9 mouse cellular contexts compared by ENCODE assay signal in the genomic region with DNA sequence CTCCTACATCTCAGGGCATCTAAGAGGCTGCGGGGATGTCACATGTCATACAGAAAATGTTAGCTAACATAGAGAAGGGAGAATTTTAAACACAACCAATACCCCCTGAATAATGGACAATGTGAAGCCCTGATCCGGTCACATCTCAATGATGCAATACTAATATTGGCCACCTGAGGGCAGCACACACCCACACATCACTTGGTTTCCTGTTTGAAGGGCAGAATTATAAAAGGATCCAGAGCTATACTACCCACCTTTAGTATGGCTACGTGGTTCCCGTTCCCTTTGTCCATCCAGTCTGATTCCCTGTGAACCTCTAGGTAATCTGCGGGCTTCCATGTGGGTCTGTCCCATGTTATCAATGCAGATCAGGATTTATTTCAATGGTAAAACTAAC. TPM values are rescaled to one million over a fixed set of nuclear protein-coding genes. Genes with fewer than 3 reads are reported as not detected.
DNase-seq lines count a peak whose midpoint lies in the region; ATAC-seq and TF ChIP-seq lines count a peak whose summit lies in the region.
"Had no signal": no experiment of that assay in that cellular context is flagged by ENCODE, and none has a peak within 500 bp of the region (broad histone marks: within the 10 kb centered on the region; RNA-seq: fewer than 3 reads in every experiment).

No protein-coding gene starts in this region.

- peak; percentile 37 to 88 for DNase-seq in adrenal gland, adult (ENCODE audit: inconsistent age in 2 of 2, low spot score in 1 of 2)
- no peak for DNase-seq in adrenal gland, adult 8-10 months
- DNase-seq in R1 (ENCODE audit: low read depth, low spot score): peak; percentile 56
- peak; percentile 52 to 84 for DNase-seq in cerebellum, postnatal 4 days (ENCODE audit: low spot score in 2 of 2)
- peak; percentile 63 for DNase-seq in gastrocnemius, postnatal 10 days
- peak; percentile 50 to 86 for DNase-seq in layer of hippocampus, adult 2 months (ENCODE audit: low spot score in 2 of 2)
- peak; percentile 75 to 86 for DNase-seq in right cerebral cortex, postnatal 10 days (ENCODE audit: low spot score in 2 of 2)

- H3K27ac ChIP-seq in layer of hippocampus, adult 2 months: no peak overlapping the region
- H3K27ac ChIP-seq: limb, embryonic 13.5 days had no signal

- TF ChIP-seq CTCF in layer of hippocampus, adult 2 months (conservative IDR thresholded peaks at IDR 0.05): peak; percentile 95

- ATAC-seq in megakaryocyte, adult 5-6 weeks (ENCODE audit: poor library complexity, severe bottlenecking): peak; percentile 56; the same call in 1 of the 2 replicates

- H3K4me3 ChIP-seq in layer of hippocampus, adult 2 months: no peak overlapping the region
- H3K4me3 ChIP-seq: limb, embryonic 13.5 days had no signal

RNA-seq across cellular contexts. Expression of gene Slc6a11, which starts 41.4 kb away (rescaled TPM):
- under 1 TPM; 0.12 to 0.31 (median 0.18) TPM for total RNA-seq in adrenal gland, adult 8-10 months (2022)
- total RNA-seq in gastrocnemius, postnatal 10 days (2021): under 1 TPM; 0.52 to 0.61 TPM
- 10 to 100 TPM; 86.7 to 88.2 TPM for total RNA-seq in layer of hippocampus, adult 2 months (2021)
- not detected in 2 replicates for total RNA-seq in megakaryocyte, adult 5-6 weeks (2015)
- not detected in 2 replicates for total RNA-seq in megakaryocyte, adult 5-6 weeks (2017)

RNA-seq across cellular contexts. Expression of gene Atp2b2, which starts 47.2 kb away (rescaled TPM):
- 10 to 100 TPM in 2 of 4 experiments, 1 to 10 TPM in 2; 6.9 to 13.6 (median 10.4) TPM for total RNA-seq in adrenal gland, adult 8-10 months (2022)
- under 1 TPM; 0.82 to 0.84 TPM for total RNA-seq in gastrocnemius, postnatal 10 days (2021)
- 100 to 1,000 TPM; 330 to 337 TPM for total RNA-seq in layer of hippocampus, adult 2 months (2021)
- total RNA-seq in megakaryocyte, adult 5-6 weeks (2015): not detected in 2 replicates
- not detected in 2 replicates for total RNA-seq in megakaryocyte, adult 5-6 weeks (2017)

Comparison
In these comparisons a context has a peak if more than half of its experiments do, and no peak if none do; other contexts are left out.
1. RNA of gene Slc6a11, which starts 41.4 kb away (total RNA-seq): 86.7 to 88.2 TPM in layer of hippocampus, adult 2 months; 0.52 to 0.61 TPM in gastrocnemius, postnatal 10 days, 0.12 to 0.31 TPM in adrenal gland, adult 8-10 months and not detected in megakaryocyte, adult 5-6 weeks; every median in the first group is over 10 times any median in the second.
2. RNA of gene Atp2b2, which starts 47.2 kb away (total RNA-seq): 330 to 337 TPM in layer of hippocampus, adult 2 months; 6.9 to 13.6 TPM in adrenal gland, adult 8-10 months, 0.82 to 0.84 TPM in gastrocnemius, postnatal 10 days and not detected in megakaryocyte, adult 5-6 weeks; every median in the first group is over 10 times any median in the second.